ENCODE assay signal across 8 mouse cellular contexts in the genomic region with DNA sequence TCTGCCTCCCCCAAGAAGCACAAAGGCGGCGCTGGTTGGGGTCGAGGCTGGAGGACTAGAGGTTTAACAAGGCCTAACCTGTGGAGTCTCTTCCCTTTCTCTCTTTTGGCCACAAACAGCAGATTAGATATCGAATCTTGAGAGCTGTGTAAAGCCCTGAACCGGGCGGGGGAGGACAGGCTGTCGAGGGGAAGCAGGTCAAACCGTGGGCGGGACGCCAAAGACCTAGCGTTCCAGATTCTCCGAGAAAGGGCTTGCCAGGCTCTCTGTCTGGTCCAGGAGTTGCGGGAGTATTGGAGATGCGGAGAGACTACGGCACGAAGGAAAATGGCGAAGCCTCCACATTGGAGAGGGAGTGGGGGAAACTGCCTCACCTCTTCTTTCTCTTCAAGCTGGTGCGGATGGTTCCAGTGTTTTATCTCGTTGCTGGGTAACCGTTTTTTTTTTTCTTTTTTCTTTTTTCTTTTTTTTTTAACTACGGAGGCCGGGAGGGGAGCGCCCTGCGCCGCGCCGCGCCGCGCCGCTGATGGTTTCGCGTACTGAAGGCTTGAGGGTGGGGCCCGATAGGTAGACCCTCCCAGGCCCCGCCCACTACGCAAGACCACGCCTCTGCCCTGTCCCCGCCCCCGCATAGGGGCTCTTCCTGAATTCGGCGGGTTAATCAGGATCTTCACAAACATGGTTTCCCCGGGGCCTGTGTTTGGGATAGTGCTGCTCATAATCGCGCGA. TPM values are rescaled to one million over a fixed set of nuclear protein-coding genes. Genes with fewer than 3 reads are reported as not detected.
DNase-seq lines count a peak whose midpoint lies in the region; ATAC-seq lines count a peak whose summit lies in the region.

A gene (minus strand): TSS at position 541 of the 729 bp plus-strand sequence.

- ATAC-seq in hindbrain, embryonic 11.5 days (ENCODE audit: low FRiP score), result peak; percentile 96

- H3K27ac ChIP-seq in hindbrain, embryonic 11.5 days (ENCODE audit: low read depth, low read length), result peak within 1 kb of the TSS; percentile 67

- H3K4me2 ChIP-seq in hindbrain, embryonic 11.5 days (replicated peaks; ENCODE audit: low read depth, low read length), result peak within 1 kb of the TSS; percentile 80

- no peaks in the 10 kb centered on the region for H3K4me1 ChIP-seq in hindbrain, embryonic 11.5 days (replicated peaks; ENCODE audit: control insufficient read depth, insufficient read depth, low read length)

- peak within 1 kb of the TSS; percentile 56 for H3K4me3 ChIP-seq in hindbrain, embryonic 11.5 days (ENCODE audit: low read depth, low read length)

- H3K27me3 ChIP-seq in hindbrain, embryonic 11.5 days (ENCODE audit: control insufficient read depth, insufficient read depth, low read length), result no peaks in the 10 kb centered on the region

- H3K9ac ChIP-seq in hindbrain, embryonic 11.5 days (ENCODE audit: low read depth, low read length), result peak within 1 kb of the TSS; percentile 83

- DNase-seq in Muller cell, postnatal 12 days (ENCODE audit: inconsistent ontology term), result peak; percentile 97
- peak; percentile 90 for DNase-seq in cerebellum, adult 9-11 months
- peak; percentile 75 to 85 for DNase-seq in frontal cortex, adult 2 months (ENCODE audit: extremely low spot score in 1 of 2, low spot score in 1 of 2)
- DNase-seq in hindbrain, embryonic 11.5 days (ENCODE audit: low spot score), result peak; percentile 94
- DNase-seq in layer of hippocampus, postnatal 10 days (ENCODE audit: low spot score in 2 of 2), result peak; percentile 78 to 84
- DNase-seq in lung, postnatal 10 days, result peak; percentile 92
- peak; percentile 91 for DNase-seq in ovary, postnatal 36 days (ENCODE audit: low spot score)
- peak; percentile 93 for DNase-seq in thymus, postnatal 25 days

- H3K36me3 ChIP-seq in hindbrain, embryonic 11.5 days (ENCODE audit: control insufficient read depth, insufficient read depth, low read length), result no peaks in the 10 kb centered on the region

- H3K9me3 ChIP-seq in hindbrain, embryonic 11.5 days (ENCODE audit: control insufficient read depth, low read length), result no peaks in the 10 kb centered on the region

- WGBS in hindbrain, embryonic 11.5 days, result under 1% methylated on average over 45 of the region's 45 CpGs

RNA-seq across cellular contexts. Expression of the gene that starts here (rescaled TPM):
- polyA plus RNA-seq in frontal cortex, adult 2 months (2012; rRNA removed), result 6.7 and 7.1 TPM in 2 replicates
- polyA plus RNA-seq in hindbrain, embryonic 11.5 days (2014; fragmentation: Nextera tagmentation; extraction: Ambion mirVana), result 19.8 and 22.2 TPM in 2 replicates
- total RNA-seq in layer of hippocampus, postnatal 10 days (2021), result 1 to 10 TPM; 2.2 TPM

Comparison
In these comparisons a context has a peak if more than half of its experiments do, and no peak if none do; other contexts are left out.
1. Peak in every context shown above with its lines: DNase-seq, ATAC-seq, H3K4me3 ChIP-seq and H3K27ac ChIP-seq.